Mouse (Mus musculus) thymus, adult 2 months (tissue): ENCODE results near the gene Plekha5.

Experiments used
- CTCF ChIP-seq: fragments of 200-500 bp; IDR thresholded peaks from 2 replicates; pipeline ENCODE4 v1.5.1; 2012; ENCODE audit warnings: mild to moderate bottlenecking, control low read depth, low read length, moderate library complexity, borderline replicate concordance; ENCODE audit not compliant: control insufficient read depth, poor library complexity, insufficient read depth; ENCODE audit errors: extremely low read depth
- POLR2A ChIP-seq: fragments of 200-500 bp; IDR thresholded peaks from 2 replicates; pipeline ENCODE4 v1.6.1; 2012; ENCODE audit warnings: mild to moderate bottlenecking, low read length, control low read depth, moderate library complexity; ENCODE audit not compliant: control insufficient read depth, poor library complexity, insufficient read depth; ENCODE audit errors: extremely low read depth

DNA sequence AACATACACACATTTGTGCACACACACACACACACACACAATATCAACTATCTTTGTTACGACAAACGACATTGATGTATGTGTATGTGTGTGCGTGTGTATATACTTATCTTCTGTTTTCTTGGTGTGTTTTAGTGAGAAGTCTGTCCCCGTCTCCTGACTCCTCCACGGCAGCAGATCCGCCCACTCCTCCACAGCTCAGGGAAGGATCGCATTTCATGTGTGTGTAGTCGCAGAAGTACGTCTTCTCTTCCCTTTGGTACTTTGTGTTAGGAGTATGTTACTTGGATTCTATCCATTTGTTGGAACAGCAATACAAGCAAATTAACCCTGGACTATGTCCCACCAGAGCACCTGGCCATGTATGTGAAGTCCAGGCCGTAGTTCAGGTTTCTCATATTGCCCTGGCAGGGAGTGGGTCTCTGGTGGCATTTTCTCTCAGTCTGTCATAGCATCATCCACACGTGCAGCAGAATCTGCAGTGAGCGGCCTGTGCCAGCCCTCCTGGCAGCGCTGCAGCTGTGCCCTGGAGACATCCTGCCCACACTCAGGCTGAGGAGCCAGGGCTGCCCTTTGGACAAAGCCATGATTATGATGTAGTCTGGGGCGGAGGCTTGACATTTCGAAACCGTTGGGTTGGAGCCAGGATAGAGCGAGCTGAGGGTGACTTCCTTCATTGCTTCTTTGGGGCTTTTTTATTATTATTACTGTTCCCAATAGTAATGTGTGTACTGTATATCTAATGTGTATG lies 169.7 kb downstream of the Plekha5 start:
- TF ChIP-seq CTCF (no peak), POLR2A (no peak)
